Mouse (Mus musculus) neural tube, embryonic 10.5 days (tissue): ENCODE results near the gene Pld5.
"Not testable (repeated sequence)": the region's sequence is repeated elsewhere in the genome, so short reads cannot be mapped to it uniquely, and the experiment has no call there.

Experiments
- DNase-seq: peaks from one replicate; pipeline ENCODE4 v3.0.0-alpha.2; 2017; ENCODE audit warnings: low spot score; ENCODE audit errors: extremely low spot score

Gene Pld5

GRCm38 (mm10) chr1:176046375-176046774 is 228.7 kb downstream of the Pld5 start:
- no peak for DNase-seq

GRCm38 (mm10) chr1:176043056-176043455 is 232.1 kb downstream of the Pld5 start:
- DNase-seq, result no peak

- no peak for DNase-seq
These were observed 235.2 kb downstream of the Pld5 start for GRCm38 (mm10) chr1:176039923-176040322.

- no peak for DNase-seq
These were observed 239.1 kb downstream of the Pld5 start for GRCm38 (mm10) chr1:176036028-176036427.

- DNase-seq, result no peak
These were observed 240.4 kb downstream of the Pld5 start for GRCm38 (mm10) chr1:176034699-176035098.

- DNase-seq, result no peak
These were observed 241.4 kb downstream of the Pld5 start for GRCm38 (mm10) chr1:176033698-176034097.

- no peak for DNase-seq
These were observed 246.0 kb downstream of the Pld5 start for GRCm38 (mm10) chr1:176029063-176029462.

GRCm38 (mm10) chr1:176028397-176028796 is 246.7 kb downstream of the Pld5 start:
- DNase-seq, result no peak

- no peak for DNase-seq
These were observed 250.6 kb downstream of the Pld5 start for GRCm38 (mm10) chr1:176024501-176024900.

GRCm38 (mm10) chr1:176018523-176018922 is 256.6 kb downstream of the Pld5 start:
- no peak for DNase-seq

- DNase-seq, result no peak
These were observed 259.0 kb downstream of the Pld5 start for GRCm38 (mm10) chr1:176016076-176016475.

GRCm38 (mm10) chr1:176013497-176014268 is 261.4 kb downstream of the Pld5 start:
- DNase-seq, result peak; percentile 13

- no peak for DNase-seq
These were observed 263.6 kb downstream of the Pld5 start for GRCm38 (mm10) chr1:176011535-176011934.

- peak; percentile 2 for DNase-seq
These were observed 264.0 kb downstream of the Pld5 start for GRCm38 (mm10) chr1:176011072-176011471.

- no peak for DNase-seq
These were observed 266.7 kb downstream of the Pld5 start for GRCm38 (mm10) chr1:176008411-176008810.

GRCm38 (mm10) chr1:176000599-176000998 is 274.5 kb downstream of the Pld5 start:
- no peak for DNase-seq

- no peak for DNase-seq
These were observed 277.9 kb downstream of the Pld5 start for GRCm38 (mm10) chr1:175997076-175997651.

GRCm38 (mm10) chr1:175988912-175989311 is 286.2 kb downstream of the Pld5 start:
- DNase-seq, result no peak

GRCm38 (mm10) chr1:175988448-175988847 is 286.7 kb downstream of the Pld5 start:
- no peak for DNase-seq

- not testable (repeated sequence) for DNase-seq
These were observed 296.1 kb downstream of the Pld5 start, which contains the start of gene Rbm8a2 for GRCm38 (mm10) chr1:175979014-175979413. Gene Rbm8a2 (minus strand): TSS chr1:175979114.

- DNase-seq, result no peak
These were observed 304.4 kb downstream of the Pld5 start for GRCm38 (mm10) chr1:175970710-175971109.

- no peak for DNase-seq
These were observed 307.9 kb downstream of the Pld5 start for GRCm38 (mm10) chr1:175967004-175967745.
